Mouse (Mus musculus) G1E-ER4 (cell line): ENCODE results near the gene Exd2. TPM values are rescaled to one million over a fixed set of nuclear protein-coding genes. Genes with fewer than 3 reads are reported as not detected.

Experiments
- GATA1 ChIP-seq: IDR thresholded peaks from one replicate; pipeline ENCODE4 v1.8.0; 2012; ENCODE audit warnings: low read length, inconsistent platforms
- polyA plus RNA-seq: library from polyadenylated mRNA; stranded (reverse); fragments of >175 nt; gene quantifications from 2 replicates; pipeline ENCODE4 v1.2.3, GENCODE M21; 2012

The Exd2 gene
- polyA plus RNA-seq, 1 experiment, result 2.0 TPM

GRCm38 (mm10) chr12:80471926-80472325 lies 9.0 kb downstream of the Exd2 start:
- TF ChIP-seq GATA1, result no peak

DNA sequence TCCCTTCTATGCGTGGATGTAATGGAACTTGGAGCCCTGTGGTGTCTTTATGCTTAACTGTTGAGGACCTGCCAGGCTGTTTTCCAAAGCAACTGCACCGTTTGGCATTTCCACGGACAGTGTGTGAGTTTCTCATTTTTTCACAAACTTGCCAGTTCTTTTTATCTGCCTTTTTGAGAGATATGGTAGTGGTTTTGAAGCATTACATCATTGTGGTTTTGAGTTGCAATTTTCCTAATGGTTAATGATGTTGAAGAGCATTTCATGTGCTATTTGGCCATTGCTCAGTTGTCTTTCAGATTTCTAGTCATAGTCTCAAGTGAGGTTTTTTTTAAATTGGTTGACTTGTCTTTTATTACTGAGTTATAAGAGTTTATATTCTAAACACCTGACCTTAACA lies 10.8 kb downstream of the Exd2 start:
- no peak for TF ChIP-seq GATA1

GRCm38 (mm10) chr12:80479986-80480385 lies 17.1 kb downstream of the Exd2 start:
- no peak for TF ChIP-seq GATA1

DNA sequence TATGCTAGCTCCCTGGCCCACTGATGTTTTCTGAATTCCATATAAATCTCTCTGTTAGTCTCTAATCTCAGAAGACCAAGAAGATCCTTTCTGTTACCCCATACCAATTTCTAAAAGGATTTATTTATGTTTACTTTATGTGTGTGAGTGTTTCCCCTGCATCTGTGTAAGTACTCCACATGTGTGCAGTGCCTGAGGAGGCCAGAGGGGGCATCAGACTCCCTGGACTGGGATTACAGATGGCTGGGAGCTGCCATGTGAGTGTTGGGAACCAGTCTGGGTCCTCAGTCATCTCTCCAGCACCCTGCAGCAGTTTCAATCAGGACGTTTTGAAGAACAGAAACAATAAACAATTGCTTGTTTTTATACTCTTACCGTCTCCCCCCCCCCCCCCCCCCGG lies 20.5 kb downstream of the Exd2 start:
- no peak for TF ChIP-seq GATA1

DNA sequence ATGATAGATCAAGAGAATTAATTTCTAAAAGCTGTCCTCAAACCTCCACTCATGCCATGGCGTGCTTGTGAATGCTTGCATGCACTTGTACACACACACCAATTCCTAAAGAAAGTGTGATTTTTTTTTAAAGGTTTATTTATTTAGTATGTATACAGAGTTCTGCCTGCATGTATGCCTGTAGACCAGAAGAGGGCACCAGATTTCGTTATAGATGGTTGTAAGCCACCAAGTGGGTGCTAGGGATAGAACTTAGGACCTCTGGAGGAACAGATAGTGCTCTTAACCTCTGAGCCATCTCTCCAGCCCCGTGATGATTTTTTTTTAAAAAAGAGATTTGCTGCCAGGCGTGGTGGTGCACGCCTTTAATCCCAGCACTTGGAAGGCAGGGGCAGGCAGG lies 30.4 kb downstream of the Exd2 start:
- TF ChIP-seq GATA1, result no peak

DNA sequence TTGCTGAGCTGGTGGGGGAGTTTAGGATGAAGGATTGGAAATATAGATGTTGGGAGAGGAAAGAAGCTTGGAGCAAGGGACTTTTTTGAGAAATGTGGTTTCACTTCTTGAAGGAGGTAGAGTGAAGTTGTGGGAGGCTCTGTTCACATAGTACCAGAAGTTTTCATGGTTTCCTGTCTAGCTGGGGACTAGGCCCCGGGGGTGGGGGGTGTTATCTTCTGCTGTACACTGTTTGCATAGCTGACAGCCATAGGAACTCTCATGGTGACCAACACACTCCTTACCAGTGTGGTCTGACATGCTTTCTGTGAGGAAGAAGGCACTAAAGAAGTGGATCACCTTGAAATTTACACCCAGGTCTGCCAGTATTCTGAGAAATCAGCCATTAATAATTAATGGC lies 32.8 kb downstream of the Exd2 start:
- TF ChIP-seq GATA1, result no peak

GRCm38 (mm10) chr12:80498356-80498755 lies 35.5 kb downstream of the Exd2 start:
- TF ChIP-seq GATA1, result no peak

DNA sequence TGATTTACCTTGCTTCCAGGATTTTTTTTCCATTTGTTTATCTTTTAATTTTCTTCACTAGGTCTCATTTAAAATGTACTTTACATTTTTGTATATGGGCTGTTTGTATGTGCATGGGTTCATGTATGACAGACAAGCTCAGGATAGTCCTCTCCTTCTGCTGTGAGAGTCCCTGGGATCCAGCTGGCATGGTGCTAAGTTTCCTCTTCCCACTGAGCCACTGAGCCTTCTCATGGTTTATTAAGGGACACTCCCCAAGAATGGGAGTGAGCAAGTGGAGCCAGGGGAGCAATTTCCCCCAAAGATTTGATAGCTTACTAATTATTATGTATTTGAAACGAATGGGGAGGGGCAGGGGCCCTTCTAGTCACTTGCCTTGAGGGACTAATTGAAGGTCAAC lies 37.6 kb downstream of the Exd2 start:
- no peak for TF ChIP-seq GATA1

- TF ChIP-seq GATA1, result no peak
Measured at GRCm38 (mm10) chr12:80504718-80505117, 41.8 kb downstream of the Exd2 start.

DNA sequence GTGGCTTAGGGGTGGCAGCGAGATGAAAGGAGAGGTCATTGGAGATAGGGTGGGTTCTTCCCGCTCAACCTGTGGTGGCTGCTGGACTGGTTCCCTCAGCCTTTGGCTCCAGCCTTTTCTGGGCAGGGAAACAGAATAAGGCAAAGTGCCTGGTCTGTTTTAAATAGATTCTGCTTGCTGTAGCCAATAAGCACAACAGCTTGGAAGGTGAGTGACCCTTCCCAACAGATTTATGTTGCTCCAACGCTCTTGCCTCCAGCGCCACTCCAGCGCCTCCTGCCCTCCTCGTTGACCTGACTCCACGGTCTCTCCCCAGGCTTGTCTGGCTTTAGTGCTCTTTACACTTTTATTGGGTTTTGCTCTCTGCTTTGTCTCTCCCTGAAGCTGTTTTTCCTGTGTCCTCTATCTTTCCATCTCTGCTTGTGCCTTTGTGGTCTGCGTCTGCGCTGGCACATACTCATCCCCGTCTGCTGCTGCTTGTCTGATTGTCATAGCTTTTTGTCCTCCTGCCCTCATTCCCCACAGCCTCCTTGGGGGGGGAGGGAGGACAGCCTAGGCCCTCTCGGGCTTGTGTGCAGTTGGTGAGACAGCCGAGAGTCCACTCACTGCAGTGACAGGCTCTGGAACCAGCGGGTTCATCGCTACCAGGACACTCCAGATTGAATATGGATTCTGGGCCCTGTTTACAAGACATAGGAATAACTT lies 44.3 kb downstream of the Exd2 start:
- TF ChIP-seq GATA1, result no peak

DNA sequence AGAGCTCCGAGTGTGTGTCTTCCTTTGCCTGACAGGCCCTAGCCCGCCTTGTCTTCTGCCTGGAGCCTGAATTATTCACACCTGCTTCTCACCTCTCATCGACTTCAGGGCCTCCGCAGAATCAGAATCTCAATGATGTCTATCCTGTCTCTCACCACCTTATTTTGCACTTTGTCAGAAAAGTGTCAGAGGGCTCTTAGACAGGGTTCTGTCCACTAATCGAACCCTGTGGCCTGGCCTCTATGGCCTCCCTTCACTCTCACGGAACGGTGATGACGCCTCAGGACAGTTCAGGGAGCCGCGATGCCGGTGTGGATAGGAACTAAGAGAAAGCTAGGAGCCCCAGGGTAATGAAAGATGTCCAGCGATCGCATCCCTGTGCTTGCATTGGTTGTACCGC lies 55.1 kb downstream of the Exd2 start, which contains the start of gene Galnt16:
Galnt16 (plus strand) TSS at position 301 of the 400 bp plus-strand sequence.
- no peak for TF ChIP-seq GATA1

- no peak for TF ChIP-seq GATA1
Measured at GRCm38 (mm10) chr12:80518393-80518756, 55.5 kb downstream of the Exd2 start.

GRCm38 (mm10) chr12:80518757-80519620 lies 56.1 kb downstream of the Exd2 start:
- TF ChIP-seq GATA1, result no peak

- TF ChIP-seq GATA1, result no peak
Measured at GRCm38 (mm10) chr12:80519621-80520332, 56.9 kb downstream of the Exd2 start.

DNA sequence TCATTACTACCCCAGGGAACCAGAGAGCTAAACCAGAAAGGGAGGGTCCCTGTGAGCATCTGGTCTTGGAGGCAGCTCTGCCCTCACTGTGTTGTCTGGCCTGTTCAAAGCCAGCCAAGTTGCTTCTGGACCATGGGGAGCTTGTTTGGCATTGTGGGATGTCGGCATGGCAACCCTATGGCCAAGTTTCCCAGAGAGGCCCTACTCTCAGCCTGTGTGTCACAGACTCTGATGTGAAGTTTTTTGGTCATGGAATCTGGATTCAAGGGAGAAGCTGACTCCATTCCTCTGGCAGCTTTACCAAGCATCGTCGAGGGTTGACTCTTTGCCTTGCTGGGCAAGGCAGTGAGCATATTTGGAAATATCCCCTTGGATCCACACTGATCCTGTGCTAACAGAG lies 59.1 kb downstream of the Exd2 start:
- no peak for TF ChIP-seq GATA1

DNA sequence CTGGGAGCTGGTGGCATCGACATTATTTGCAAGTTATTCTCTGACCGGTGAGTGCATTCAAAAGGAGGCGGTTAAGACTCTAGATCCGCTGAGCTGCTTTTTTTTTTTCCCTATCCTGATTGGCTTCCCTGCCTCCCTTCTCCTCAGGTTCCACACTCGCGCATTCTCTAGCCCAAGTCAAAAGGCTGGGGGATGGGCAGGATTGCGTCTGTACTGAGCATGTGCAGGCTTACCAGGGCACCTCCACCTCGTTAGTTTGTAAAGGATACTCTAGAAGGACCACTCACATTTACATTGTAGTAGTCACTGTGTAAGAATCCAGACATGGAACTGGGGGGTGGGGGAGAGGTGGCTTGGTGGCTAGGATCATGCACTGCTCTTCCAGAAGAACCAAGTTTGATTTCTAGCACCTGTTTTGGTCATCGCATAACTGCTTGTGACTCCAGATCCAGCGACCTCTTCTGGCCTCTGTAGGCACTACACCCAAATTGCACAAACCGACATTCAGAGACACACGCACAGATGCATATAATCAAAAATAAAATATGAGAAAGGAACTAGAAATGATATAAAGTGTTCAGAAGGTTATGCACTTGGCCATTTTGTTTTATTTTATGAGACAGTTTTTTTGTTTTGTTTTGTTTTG lies 61.5 kb downstream of the Exd2 start:
- no peak for TF ChIP-seq GATA1
